Mouse (Mus musculus): ENCODE measurements around the gene Fstl3.
A peak's percentile ranks its signal among the peaks of the same experiment; 100 is the strongest.

Fstl3 gene

DNA sequence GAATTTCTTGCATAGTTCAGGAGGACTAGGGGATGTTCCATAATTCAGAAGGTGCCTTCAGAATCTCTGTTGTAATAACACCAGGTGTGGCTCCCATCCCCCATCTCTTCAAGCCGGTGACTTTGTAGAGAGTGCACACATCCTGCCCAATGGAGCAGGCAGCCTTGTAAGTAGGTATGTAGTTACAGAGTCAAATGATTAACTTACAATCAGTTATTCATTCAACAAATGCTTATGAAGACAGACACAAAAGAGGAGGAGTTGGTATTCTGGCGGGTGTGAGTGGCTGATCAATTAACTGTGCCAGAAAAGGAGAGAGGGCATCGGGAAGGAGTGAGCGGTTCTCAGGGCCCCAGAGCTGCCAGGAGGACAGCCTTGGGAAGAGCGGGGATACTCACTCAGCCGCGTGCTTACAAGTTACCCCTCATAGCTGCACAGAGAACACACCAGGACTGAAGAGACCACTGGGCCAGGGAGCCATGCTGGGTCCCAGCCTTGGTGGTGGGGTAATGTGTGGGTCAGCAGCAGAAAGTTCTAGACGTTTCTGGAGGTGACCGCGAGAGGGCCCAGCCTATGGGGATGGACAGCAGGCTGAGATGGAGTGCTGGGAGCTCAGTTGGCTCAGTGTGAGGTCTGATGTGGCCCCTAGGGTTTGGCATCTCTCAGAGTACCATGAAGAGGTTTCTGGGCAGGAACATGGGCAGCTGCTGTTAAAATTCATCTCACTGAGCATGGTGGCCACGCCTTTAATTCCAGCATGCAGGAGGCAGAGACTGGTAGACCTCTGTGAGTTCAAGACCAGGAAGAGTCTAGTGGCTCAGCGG is 38.8 kb downstream of the Fstl3 start:
- Histone ChIP-seq H3K36me3 (ENCODE audit: insufficient read depth, low read length) (peaks cover 16% of the 10 kb centered on the region), H3K4me3 (replicated peaks; ENCODE audit: low read length) (peak overlapping the region; percentile 32; the same call in 1 of the 2 replicates), H3K27me3 (ENCODE audit: insufficient read depth, low read length) (peaks cover 2% of the 10 kb centered on the region; the same call in 1 of the 2 replicates), H3K9me3 (ENCODE audit: low read length) (peaks cover 5% of the 10 kb centered on the region; the same call in 1 of the 2 replicates), H3K4me1 (replicated peaks; ENCODE audit: low read depth, low read length) (peaks cover 67% of the 10 kb centered on the region)
- TF ChIP-seq NANOG (IDR thresholded peaks at IDR 0.05; ENCODE audit: borderline replicate concordance, low read length): no peak
- TF ChIP-seq CTCF (conservative IDR thresholded peaks at IDR 0.05; ENCODE audit: low read length): no peak
- TF ChIP-seq POU5F1 (IDR thresholded peaks at IDR 0.05; ENCODE audit: borderline replicate concordance, low read length): no peak

DNA sequence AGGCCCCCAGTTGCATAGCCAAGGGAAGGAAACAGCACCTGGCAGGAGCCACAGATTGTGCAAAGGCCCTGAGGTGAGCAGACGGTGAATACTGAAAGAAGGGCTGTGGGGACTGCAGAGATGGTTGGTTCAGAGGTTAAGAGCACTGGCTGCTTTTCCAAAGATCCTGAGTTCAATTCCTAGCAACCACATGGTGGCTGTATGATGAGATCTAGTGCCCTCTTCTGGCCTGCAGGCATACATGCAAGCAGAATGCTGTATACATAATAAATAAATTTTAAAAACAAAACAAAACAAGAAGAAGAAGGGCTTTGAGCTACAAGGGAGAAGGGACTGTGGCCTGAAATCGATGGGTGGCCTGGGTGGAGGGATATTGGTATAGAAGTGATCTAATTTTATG is 40.0 kb downstream of the Fstl3 start:
- Histone ChIP-seq H3K4me1 (replicated peaks; ENCODE audit: low read depth, low read length) (peaks cover 73% of the 10 kb centered on the region), H3K9me3 (ENCODE audit: low read length) (no peaks in the 10 kb centered on the region), H3K27me3 (ENCODE audit: insufficient read depth, low read length) (peaks cover 10% of the 10 kb centered on the region; the same call in 1 of the 2 replicates), H3K36me3 (ENCODE audit: insufficient read depth, low read length) (peaks cover 7% of the 10 kb centered on the region), H3K4me3 (replicated peaks; ENCODE audit: low read length) (no peak overlapping the region)
- TF ChIP-seq CTCF (conservative IDR thresholded peaks at IDR 0.05; ENCODE audit: low read length): peak; percentile 42
- no peak for TF ChIP-seq POU5F1 (IDR thresholded peaks at IDR 0.05; ENCODE audit: borderline replicate concordance, low read length)

DNA sequence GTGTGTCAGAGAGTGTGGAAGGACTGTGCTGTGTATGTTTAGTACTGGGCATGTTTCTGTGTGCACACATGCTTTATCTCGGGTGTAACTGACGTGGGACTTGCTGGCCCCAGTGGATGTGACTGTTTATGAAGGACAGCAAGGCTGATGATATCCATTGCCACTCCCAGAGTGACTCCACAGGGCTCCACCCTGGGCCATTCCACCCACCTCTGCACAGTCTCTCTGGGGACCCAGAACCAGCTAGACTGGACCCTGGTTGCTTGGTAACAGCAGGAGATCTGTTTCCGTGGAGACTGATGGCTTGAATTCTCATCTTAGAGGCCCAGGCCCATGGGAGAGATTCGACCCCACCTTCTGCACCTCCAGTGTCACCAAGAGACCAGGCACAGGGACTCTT is 41.2 kb downstream of the Fstl3 start:
- Histone ChIP-seq H3K4me3 (replicated peaks; ENCODE audit: low read length) (no peak overlapping the region), H3K4me1 (replicated peaks; ENCODE audit: low read depth, low read length) (peaks cover 81% of the 10 kb centered on the region), H3K36me3 (ENCODE audit: insufficient read depth, low read length) (peaks cover 7% of the 10 kb centered on the region), H3K9me3 (ENCODE audit: low read length) (no peaks in the 10 kb centered on the region), H3K27me3 (ENCODE audit: insufficient read depth, low read length) (peaks cover 11% of the 10 kb centered on the region; the same call in 1 of the 2 replicates)
- TF ChIP-seq NANOG (IDR thresholded peaks at IDR 0.05; ENCODE audit: borderline replicate concordance, low read length): no peak
- TF ChIP-seq POU5F1 (IDR thresholded peaks at IDR 0.05; ENCODE audit: borderline replicate concordance, low read length): no peak

DNA sequence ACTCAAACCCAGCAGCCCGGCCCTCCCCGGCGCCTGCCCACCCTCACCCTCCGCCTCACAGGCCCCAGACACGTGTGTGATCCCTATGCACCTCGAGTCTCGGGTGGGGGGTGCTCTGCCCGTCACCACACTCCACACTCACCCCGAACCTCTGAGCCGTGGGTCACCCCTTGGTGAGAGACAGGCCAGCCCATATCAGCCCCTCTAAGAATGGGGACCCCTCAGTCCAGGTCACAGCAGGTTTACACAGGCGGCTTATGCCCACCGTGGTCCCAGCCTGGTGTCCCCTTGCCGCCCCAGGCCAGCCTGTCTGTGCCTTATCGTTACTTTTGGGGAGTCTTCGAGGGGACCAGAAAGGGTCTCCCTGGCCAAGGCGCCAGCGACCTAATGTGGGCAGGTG is 42.5 kb downstream of the Fstl3 start:
- peak overlapping the region; percentile 41 for H3K4me3 ChIP-seq (replicated peaks; ENCODE audit: low read length)
- no peak for TF ChIP-seq POU5F1 (IDR thresholded peaks at IDR 0.05; ENCODE audit: borderline replicate concordance, low read length)
- no peak for TF ChIP-seq NANOG (IDR thresholded peaks at IDR 0.05; ENCODE audit: borderline replicate concordance, low read length)
- no peak for TF ChIP-seq CTCF (conservative IDR thresholded peaks at IDR 0.05; ENCODE audit: low read length)

DNA sequence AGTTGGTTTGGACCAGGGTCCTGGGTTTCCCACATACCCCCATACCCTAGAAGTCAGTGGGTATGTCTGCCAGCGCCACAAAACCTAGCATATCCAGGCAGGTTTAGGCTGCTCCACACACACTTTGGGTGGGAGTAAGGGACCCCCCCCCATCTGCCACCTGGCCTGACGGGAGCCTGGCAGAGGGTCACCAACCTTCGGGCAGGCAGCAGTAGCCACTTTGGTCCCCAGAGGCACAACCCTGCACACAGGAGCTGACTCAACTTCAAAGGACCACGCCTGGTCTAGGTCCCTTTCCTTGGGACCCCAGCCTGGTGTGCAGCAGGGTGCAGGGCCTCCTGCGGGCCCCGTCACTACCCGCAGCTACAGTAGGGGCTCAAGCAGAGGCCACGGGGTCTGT is 43.2 kb downstream of the Fstl3 start:
- Histone ChIP-seq H3K9me3 (ENCODE audit: low read length) (no peaks in the 10 kb centered on the region), H3K4me3 (replicated peaks; ENCODE audit: low read length) (peak overlapping the region; percentile 37; the same call in 1 of the 2 replicates), H3K27me3 (ENCODE audit: insufficient read depth, low read length) (peaks cover 13% of the 10 kb centered on the region; the same call in 1 of the 2 replicates), H3K4me1 (replicated peaks; ENCODE audit: low read depth, low read length) (peaks cover 96% of the 10 kb centered on the region), H3K36me3 (ENCODE audit: insufficient read depth, low read length) (peaks cover 4% of the 10 kb centered on the region)
- TF ChIP-seq CTCF (conservative IDR thresholded peaks at IDR 0.05; ENCODE audit: low read length) (no peak), POU5F1 (IDR thresholded peaks at IDR 0.05; ENCODE audit: borderline replicate concordance, low read length) (no peak)

More for the DNA sequence above, 42.5 kb downstream of the Fstl3 start:
- Histone ChIP-seq H3K36me3 (ENCODE audit: insufficient read depth, low read length) (peaks cover 7% of the 10 kb centered on the region), H3K27me3 (ENCODE audit: insufficient read depth, low read length) (peaks cover 11% of the 10 kb centered on the region; the same call in 1 of the 2 replicates), H3K9me3 (ENCODE audit: low read length) (no peaks in the 10 kb centered on the region), H3K4me1 (replicated peaks; ENCODE audit: low read depth, low read length) (peaks cover 95% of the 10 kb centered on the region)

DNA sequence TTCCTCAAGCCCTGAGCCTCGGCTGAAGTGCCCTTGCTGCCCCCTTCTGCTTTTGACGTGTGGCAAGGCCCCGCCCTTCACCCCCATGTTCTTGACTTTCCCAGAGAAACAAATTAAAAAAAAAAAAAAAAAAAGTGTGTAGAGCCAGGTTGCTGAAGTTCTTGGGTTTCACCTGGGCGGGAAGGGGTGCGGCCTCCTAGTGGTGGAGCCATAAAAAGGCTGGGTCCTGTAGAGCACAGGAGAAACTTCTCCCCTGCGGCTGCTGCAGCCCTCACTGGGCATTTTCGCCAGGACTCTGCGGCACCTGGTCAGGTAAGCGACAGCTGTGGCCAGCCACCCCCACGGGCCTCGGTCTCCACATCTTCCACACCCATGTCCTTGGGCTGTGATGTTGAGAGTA is 43.7 kb downstream of the Fstl3 start, which contains the start of gene Misp:
Gene Misp, plus strand, starts transcription at position 208 of the 400 bp plus-strand sequence.
- peak within 1 kb of the TSS; percentile 41 for H3K4me3 ChIP-seq (replicated peaks; ENCODE audit: low read length)
- H3K4me1 ChIP-seq (replicated peaks; ENCODE audit: low read depth, low read length): peaks cover 91% of the 10 kb centered on the region
- TF ChIP-seq POU5F1 (IDR thresholded peaks at IDR 0.05; ENCODE audit: borderline replicate concordance, low read length) (no peak), NANOG (IDR thresholded peaks at IDR 0.05; ENCODE audit: borderline replicate concordance, low read length) (no peak), CTCF (conservative IDR thresholded peaks at IDR 0.05; ENCODE audit: low read length) (peak; percentile 31)
- no peaks in the 10 kb centered on the region for H3K9me3 ChIP-seq (ENCODE audit: low read length)
- no peaks in the 10 kb centered on the region for H3K36me3 ChIP-seq (ENCODE audit: insufficient read depth, low read length)
- H3K27me3 ChIP-seq (ENCODE audit: insufficient read depth, low read length): peaks cover 17% of the 10 kb centered on the region; the same call in 1 of the 2 replicates

DNA sequence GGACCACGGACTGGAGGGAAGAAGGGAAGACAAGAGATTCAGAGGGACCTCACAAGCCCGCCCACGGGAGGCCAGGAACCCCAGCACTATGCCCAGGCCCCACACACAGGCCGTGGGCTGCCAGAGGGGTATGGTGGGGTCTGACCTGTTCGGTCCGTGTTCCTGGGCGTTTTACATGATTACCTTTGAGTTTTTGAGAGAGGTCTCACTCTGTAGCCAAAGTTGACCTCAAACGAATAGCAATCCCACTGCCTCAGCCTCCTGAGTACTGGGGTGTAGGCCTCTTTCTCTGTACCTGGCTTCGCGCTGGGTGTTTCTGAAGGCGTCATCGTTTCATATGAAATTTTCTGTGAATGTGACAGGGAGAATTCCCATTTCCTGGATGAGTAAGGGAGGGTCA is 44.7 kb downstream of the Fstl3 start:
- no peaks in the 10 kb centered on the region for H3K9me3 ChIP-seq (ENCODE audit: low read length)
- H3K4me3 ChIP-seq (replicated peaks; ENCODE audit: low read length): peak overlapping the region; percentile 59; the same call in 1 of the 2 replicates
- peaks cover 81% of the 10 kb centered on the region for H3K4me1 ChIP-seq (replicated peaks; ENCODE audit: low read depth, low read length)
- peaks cover 21% of the 10 kb centered on the region; the same call in 1 of the 2 replicates for H3K27me3 ChIP-seq (ENCODE audit: insufficient read depth, low read length)
- TF ChIP-seq POU5F1 (IDR thresholded peaks at IDR 0.05; ENCODE audit: borderline replicate concordance, low read length) (no peak), NANOG (IDR thresholded peaks at IDR 0.05; ENCODE audit: borderline replicate concordance, low read length) (no peak), CTCF (conservative IDR thresholded peaks at IDR 0.05; ENCODE audit: low read length) (no peak)
- H3K36me3 ChIP-seq (ENCODE audit: insufficient read depth, low read length): no peaks in the 10 kb centered on the region

DNA sequence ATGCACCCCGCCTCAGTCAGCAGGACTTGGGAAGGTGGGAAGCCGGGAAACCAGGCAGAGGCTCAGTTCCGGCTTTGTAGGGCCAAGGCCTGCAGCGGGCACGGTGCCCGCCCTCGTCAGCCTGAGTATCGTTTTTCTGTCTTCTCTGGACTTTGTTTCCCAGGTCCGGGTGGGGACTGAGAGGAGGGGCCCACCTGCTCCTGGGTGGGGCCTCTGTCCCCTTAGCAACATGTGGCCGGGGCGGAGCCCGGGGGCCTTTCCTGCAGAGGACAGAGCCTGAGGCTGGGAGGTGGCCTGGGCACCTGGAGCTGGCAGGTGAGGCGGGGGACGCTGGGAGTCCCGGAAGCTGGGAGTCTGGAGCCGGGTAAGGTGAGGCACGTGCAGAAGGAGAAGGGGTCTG is 45.3 kb downstream of the Fstl3 start:
- peaks cover 24% of the 10 kb centered on the region; the same call in 1 of the 2 replicates for H3K27me3 ChIP-seq (ENCODE audit: insufficient read depth, low read length)
- H3K9me3 ChIP-seq (ENCODE audit: low read length): no peaks in the 10 kb centered on the region
- peak overlapping the region; percentile 59 for H3K4me3 ChIP-seq (replicated peaks; ENCODE audit: low read length)
- peaks cover 75% of the 10 kb centered on the region for H3K4me1 ChIP-seq (replicated peaks; ENCODE audit: low read depth, low read length)
- H3K36me3 ChIP-seq (ENCODE audit: insufficient read depth, low read length): no peaks in the 10 kb centered on the region
- no peak for TF ChIP-seq NANOG (IDR thresholded peaks at IDR 0.05; ENCODE audit: borderline replicate concordance, low read length)
- no peak for TF ChIP-seq CTCF (conservative IDR thresholded peaks at IDR 0.05; ENCODE audit: low read length)
- no peak for TF ChIP-seq POU5F1 (IDR thresholded peaks at IDR 0.05; ENCODE audit: borderline replicate concordance, low read length)
